Mouse (Mus musculus): ENCODE results near the gene Slc35g2. TPM values are rescaled to one million over a fixed set of nuclear protein-coding genes. Genes with fewer than 3 reads are reported as not detected.

Slc35g2 gene
- total and polyA plus RNA-seq, 2 experiments from 2014 or later, result 12.0 to 16.1 TPM

DNA sequence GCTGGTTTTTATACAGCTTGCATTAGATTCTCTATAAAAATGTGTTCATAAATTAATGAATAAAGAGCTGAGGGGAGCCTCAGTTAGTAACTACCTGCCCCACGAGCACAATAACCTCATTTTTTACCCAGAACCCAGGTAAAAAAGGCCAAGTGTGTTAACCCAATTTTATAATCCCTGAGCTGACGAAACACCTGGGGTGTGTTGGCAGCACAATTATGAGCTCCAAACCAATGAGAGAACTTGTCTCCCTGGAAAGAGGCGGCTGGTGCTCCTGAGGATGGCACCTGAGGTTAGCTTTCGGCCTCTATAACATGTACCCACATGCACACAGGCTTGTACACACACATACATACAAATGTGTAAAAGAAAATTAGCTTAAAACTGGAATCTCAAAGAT, 65.4 kb downstream of the Slc35g2 start:
- H3K27ac ChIP-seq (ENCODE audit: low read depth), result peak overlapping the region; percentile 65
- H3K9me3 ChIP-seq (replicated peaks; ENCODE audit: control insufficient read depth, low read length), result no peaks in the 10 kb centered on the region
- H3K9ac ChIP-seq (replicated peaks; ENCODE audit: low read depth, low read length), result peak overlapping the region; percentile 4; the same call in 1 of the 2 replicates
- peak overlapping the region; percentile 42 for H3K4me3 ChIP-seq (ENCODE audit: low read depth, low read length)
- no peaks in the 10 kb centered on the region; the same call in 1 of the 2 replicates for H3K4me1 ChIP-seq (ENCODE audit: control insufficient read depth, insufficient read depth)
- DNase-seq (ENCODE audit: low spot score), result no peak
- WGBS, result 87% methylated on average over 4 of the region's 4 CpGs
- H3K4me2 ChIP-seq (ENCODE audit: low read depth, low read length), result peak overlapping the region; percentile 44
- no peaks in the 10 kb centered on the region for H3K36me3 ChIP-seq (replicated peaks; ENCODE audit: control insufficient read depth, insufficient read depth, low read length)
- H3K27me3 ChIP-seq (ENCODE audit: control insufficient read depth, insufficient read depth, low read length), result no peaks in the 10 kb centered on the region
- no peak for TF ChIP-seq EP300 (IDR thresholded peaks at IDR 0.05; ENCODE audit: low read depth)
- ATAC-seq (ENCODE audit: insufficient read depth, low read depth), result no peak

Other genes starting within 250 kb of the Slc35g2 start
- gene Il20rb, start 84.3 kb downstream of the Slc35g2 start, total RNA-seq (2014; rRNA removed; ENCODE audit: low replicate concordance), result 1.4 and 3.7 TPM in 2 replicates
- 0.84 and 1.7 TPM in 2 replicates for gene Il20rb, start 84.3 kb downstream of the Slc35g2 start, polyA plus RNA-seq (2015; fragmentation: Nextera tagmentation; extraction: Ambion mirVana)
- gene Nck1, start 25.0 kb downstream of the Slc35g2 start, total RNA-seq (2014; rRNA removed; ENCODE audit: low replicate concordance), result 25.0 and 37.9 TPM in 2 replicates
- 58.8 and 63.9 TPM in 2 replicates for gene Nck1, start 25.0 kb downstream of the Slc35g2 start, polyA plus RNA-seq (2015; fragmentation: Nextera tagmentation; extraction: Ambion mirVana)
- 17.9 and 30.7 TPM in 2 replicates for gene Stag1, start 26.7 kb upstream of the Slc35g2 start, total RNA-seq (2014; rRNA removed; ENCODE audit: low replicate concordance)
- 24.0 and 24.9 TPM in 2 replicates for gene Stag1, start 26.7 kb upstream of the Slc35g2 start, polyA plus RNA-seq (2015; fragmentation: Nextera tagmentation; extraction: Ambion mirVana)

Measured in heart, postnatal 0 days (tissue).